Mouse (Mus musculus): ENCODE data around the gene Ms4a12.

- TF ChIP-seq CTCF (IDR thresholded peaks at IDR 0.05; ENCODE audit: borderline replicate concordance, insufficient read depth, low read depth, low read length): no peak
- TF ChIP-seq POLR2A (IDR thresholded peaks at IDR 0.05; ENCODE audit: borderline replicate concordance, insufficient read depth, low read length): no peak
Observed at GRCm38 (mm10) chr19:11264602-11265185, 32.4 kb upstream of the Ms4a12 start.

All from cerebellum, adult 2 months (tissue).